Mouse (Mus musculus): Measurements from ENCODE around the gene Bicral.

GRCm38 (mm10) chr17:46792963-46793362 lies 65.3 kb downstream of the Bicral start:
- TF ChIP-seq CTCF (IDR thresholded peaks at IDR 0.05; ENCODE audit: borderline replicate concordance, insufficient read depth, low read depth, low read length), result no peak
- no peak for TF ChIP-seq POLR2A (IDR thresholded peaks at IDR 0.05; ENCODE audit: borderline replicate concordance, insufficient read depth, low read length)

All from cerebellum, adult 2 months (tissue).